Mouse (Mus musculus) heart, adult 2 months (tissue): ENCODE measurements at regions not wholly inside any gene's neighbourhood (a gene's known extent, or its start where the extent isn't known, plus 50 kb on each side); places are given as distances from the start of the nearest gene placed in this dataset.

Source experiments
- CTCF ChIP-seq: fragments of 200-600 bp; IDR thresholded peaks from 2 replicates; pipeline ENCODE4 v1.8.1; 2022; ENCODE audit warnings: antibody characterized with exemption, mild to moderate bottlenecking, moderate library complexity
- EP300 ChIP-seq: fragments of 200-500 bp; IDR thresholded peaks from 2 replicates; pipeline ENCODE4 v1.6.1; 2011; ENCODE audit warnings: low read depth, low read length, control low read depth; ENCODE audit not compliant: insufficient read depth

DNA sequence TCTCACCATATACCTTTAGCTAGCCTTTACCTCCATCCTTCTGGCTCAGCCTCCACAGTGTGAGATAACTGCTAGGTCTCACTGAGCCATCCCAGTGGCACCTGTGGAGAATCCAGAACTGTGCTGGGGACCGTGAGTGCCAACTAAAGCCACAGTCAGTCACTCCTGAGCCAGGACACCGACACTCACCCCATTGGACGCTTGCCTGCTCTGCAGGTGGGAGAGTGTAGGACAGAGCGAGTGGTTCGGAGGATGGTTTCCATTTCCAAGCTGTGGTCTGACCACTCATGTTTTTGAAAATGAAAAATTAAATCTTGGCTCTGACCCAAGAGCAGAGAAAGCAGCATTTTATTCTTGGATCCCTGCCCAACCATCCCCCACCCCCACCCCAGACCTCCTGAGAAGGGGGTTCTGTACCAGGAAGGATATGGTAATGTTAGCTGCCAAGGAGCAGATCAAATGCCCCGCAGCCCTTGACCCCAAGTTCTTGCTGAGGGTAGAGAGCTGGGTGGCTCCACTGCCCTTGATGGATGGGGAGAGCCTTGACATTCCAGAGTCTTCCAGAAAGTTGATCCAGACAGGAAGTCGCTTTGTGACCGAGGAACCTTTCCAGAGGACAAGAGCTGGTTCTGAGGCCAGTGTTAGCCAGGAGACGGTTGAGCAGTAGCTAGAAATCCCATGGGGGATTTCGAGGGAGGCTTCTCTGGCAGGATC is 83.3 kb upstream of the Smim23 start:
- TF ChIP-seq EP300: no peak
- no peak for TF ChIP-seq CTCF
